ENCODE assay signal across 8 mouse cellular contexts in the genomic region with DNA sequence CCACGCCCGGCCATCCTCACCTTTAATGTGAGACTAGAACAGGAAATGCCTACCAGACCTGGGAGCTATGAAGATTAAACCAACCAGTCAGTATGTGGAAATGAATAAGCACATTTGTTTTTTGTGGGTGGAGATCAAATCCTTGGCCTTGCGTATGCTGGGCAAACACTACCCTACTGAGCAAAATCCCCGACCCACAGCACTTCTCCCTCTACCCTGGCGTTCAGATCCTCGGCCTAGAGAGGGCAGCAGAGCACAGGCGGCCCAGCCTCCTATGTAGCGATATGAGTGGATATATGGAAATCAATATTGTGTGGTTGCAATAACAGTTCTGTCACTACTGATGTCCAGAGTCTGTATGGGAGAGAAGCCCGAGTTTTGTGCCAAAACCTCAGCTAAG. TPM values are rescaled to one million over a fixed set of nuclear protein-coding genes. Genes with fewer than 3 reads are reported as not detected.
DNase-seq lines count a peak whose midpoint lies in the region; ATAC-seq lines count a peak whose summit lies in the region.
"Had no signal": no experiment of that assay in that cellular context is flagged by ENCODE, and none has a peak within 500 bp of the region (broad histone marks: within the 10 kb centered on the region; RNA-seq: fewer than 3 reads in every experiment).

No protein-coding gene starts in this region.

- H3K9ac ChIP-seq in kidney, embryonic 14.5 days (ENCODE audit: low read depth, low read length), result no peak overlapping the region
- H3K9ac ChIP-seq in intestine, embryonic 16.5 days (ENCODE audit: low read depth, low read length), result no peak overlapping the region

- peaks cover 42% of the 10 kb centered on the region for H3K36me3 ChIP-seq in kidney, embryonic 14.5 days (ENCODE audit: control insufficient read depth, insufficient read depth, low read length)
- H3K36me3 ChIP-seq in intestine, embryonic 16.5 days (ENCODE audit: control insufficient read depth, insufficient read depth, low read length), result peaks cover 19% of the 10 kb centered on the region

- H3K27me3 ChIP-seq in kidney, embryonic 14.5 days (ENCODE audit: control insufficient read depth, insufficient read depth, low read length), result no peaks in the 10 kb centered on the region
- no peaks in the 10 kb centered on the region for H3K27me3 ChIP-seq in intestine, embryonic 16.5 days (replicated peaks; ENCODE audit: control insufficient read depth, insufficient read depth, low read length)

- DNase-seq in kidney, postnatal 10 days, result peak; percentile 65
- peak; percentile 71 for DNase-seq in R1 (ENCODE audit: low read depth, low spot score)
- DNase-seq in natural killer cell, adult 2 months (ENCODE audit: low spot score in 2 of 2), result peak; percentile 35 to 68
- DNase-seq in frontal cortex, postnatal 14 days (ENCODE audit: low spot score in 2 of 2), result no peak
- DNase-seq in right cerebral cortex, postnatal 4 days, result no peak

- WGBS in kidney, embryonic 14.5 days, result 93% methylated on average over 9 of the region's 9 CpGs
- WGBS in intestine, embryonic 16.5 days, result 80% methylated on average over 9 of the region's 9 CpGs

- H3K4me3 ChIP-seq in kidney, embryonic 14.5 days (ENCODE audit: low read length), result no peak overlapping the region
- no peak overlapping the region for H3K4me3 ChIP-seq in intestine, embryonic 16.5 days (ENCODE audit: low read length)
- H3K4me3 ChIP-seq: erythroblast, embryonic 14.5 days had no signal

- no peak overlapping the region for H3K27ac ChIP-seq in kidney, embryonic 14.5 days (ENCODE audit: low read depth, low read length)
- no peak overlapping the region for H3K27ac ChIP-seq in intestine, embryonic 16.5 days (ENCODE audit: low read length)

- H3K4me2 ChIP-seq in kidney, embryonic 14.5 days (replicated peaks; ENCODE audit: low read depth, low read length), result no peak overlapping the region
- no peak overlapping the region for H3K4me2 ChIP-seq in intestine, embryonic 16.5 days (ENCODE audit: low read depth, low read length)

- ATAC-seq in kidney, embryonic 14.5 days (ENCODE audit: low FRiP score, low TSS enrichment), result no peak
- ATAC-seq in intestine, embryonic 16.5 days, result peak; percentile 32; the same call in 1 of the 2 replicates

- no peaks in the 10 kb centered on the region for H3K4me1 ChIP-seq in kidney, embryonic 14.5 days (ENCODE audit: control insufficient read depth, insufficient read depth, low read length)
- H3K4me1 ChIP-seq in intestine, embryonic 16.5 days (ENCODE audit: control insufficient read depth, insufficient read depth, low read length), result peaks cover 16% of the 10 kb centered on the region; the same call in 1 of the 2 replicates

- H3K9me3 ChIP-seq in kidney, embryonic 14.5 days (ENCODE audit: control insufficient read depth, low read length), result no peaks in the 10 kb centered on the region
- no peaks in the 10 kb centered on the region for H3K9me3 ChIP-seq in intestine, embryonic 16.5 days (ENCODE audit: control insufficient read depth, low read length)

RNA-seq across cellular contexts. Expression of a gene that starts 14.8 kb away (rescaled TPM):
- polyA plus RNA-seq in kidney, embryonic 14.5 days (2014; fragmentation: Nextera tagmentation; extraction: Ambion mirVana), result 0.24 and 0.51 TPM in 2 replicates
- 0.34 and 0.67 TPM in 2 replicates for polyA plus RNA-seq in intestine, embryonic 16.5 days (2015; fragmentation: Nextera tagmentation; extraction: Ambion mirVana)

RNA-seq across cellular contexts. Expression of a gene that starts 49.0 kb away (rescaled TPM):
- polyA plus RNA-seq in kidney, embryonic 14.5 days (2014; fragmentation: Nextera tagmentation; extraction: Ambion mirVana), result 5.1 and 5.5 TPM in 2 replicates
- polyA plus RNA-seq in intestine, embryonic 16.5 days (2015; fragmentation: Nextera tagmentation; extraction: Ambion mirVana), result 2.4 and 3.4 TPM in 2 replicates
- polyA plus RNA-seq: erythroblast, embryonic 14.5 days had no signal

RNA-seq across cellular contexts. Expression of a gene that starts 55.5 kb away (rescaled TPM):
- 5.8 and 9.3 TPM in 2 replicates for polyA plus RNA-seq in kidney, embryonic 14.5 days (2014; fragmentation: Nextera tagmentation; extraction: Ambion mirVana)
- polyA plus RNA-seq in intestine, embryonic 16.5 days (2015; fragmentation: Nextera tagmentation; extraction: Ambion mirVana), result 6.3 and 6.7 TPM in 2 replicates

Comparison
In these comparisons a context has a peak if more than half of its experiments do, and no peak if none do; other contexts are left out.
1. DNase-seq: peak in kidney, postnatal 10 days (single experiment), R1 (single experiment) and natural killer cell, adult 2 months (2 of 2); none in frontal cortex, postnatal 14 days (0 of 2) and right cerebral cortex, postnatal 4 days (single experiment).